Mouse (Mus musculus) thymus, postnatal 14 days (tissue): ENCODE results near the gene Zdhhc23.

Experiments
- DNase-seq: peaks from one replicate; pipeline ENCODE4 v3.0.0; 2021

Zdhhc23 gene

GRCm38 (mm10) chr16:43979328-43980109 lies at the start of gene Zdhhc23:
Zdhhc23 (minus strand) TSS chr16:43979791.
- DNase-seq = peak; percentile 77

DNA sequence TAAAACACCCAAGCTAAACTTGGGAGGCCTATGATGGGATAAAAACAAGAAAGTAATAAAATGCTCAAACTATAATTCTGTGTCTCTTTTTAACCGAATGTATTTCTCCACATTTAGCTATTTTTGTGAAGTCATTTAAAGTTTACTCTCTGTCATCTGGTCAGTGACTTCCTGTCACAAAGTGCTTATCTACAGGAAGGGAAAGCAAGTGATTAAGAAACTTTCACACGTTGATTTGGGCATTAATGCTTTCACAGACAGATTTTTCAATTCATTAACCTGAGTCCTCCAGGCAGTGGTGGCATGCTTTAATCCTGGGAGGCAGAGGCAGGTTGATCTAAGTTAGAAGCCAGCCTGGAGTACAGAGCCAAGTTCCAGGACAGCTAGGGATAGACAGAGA lies 49.7 kb upstream of the Zdhhc23 start:
- no peak for DNase-seq

GRCm38 (mm10) chr16:44026822-44027221 lies 47.2 kb upstream of the Zdhhc23 start:
- DNase-seq = no peak

DNA sequence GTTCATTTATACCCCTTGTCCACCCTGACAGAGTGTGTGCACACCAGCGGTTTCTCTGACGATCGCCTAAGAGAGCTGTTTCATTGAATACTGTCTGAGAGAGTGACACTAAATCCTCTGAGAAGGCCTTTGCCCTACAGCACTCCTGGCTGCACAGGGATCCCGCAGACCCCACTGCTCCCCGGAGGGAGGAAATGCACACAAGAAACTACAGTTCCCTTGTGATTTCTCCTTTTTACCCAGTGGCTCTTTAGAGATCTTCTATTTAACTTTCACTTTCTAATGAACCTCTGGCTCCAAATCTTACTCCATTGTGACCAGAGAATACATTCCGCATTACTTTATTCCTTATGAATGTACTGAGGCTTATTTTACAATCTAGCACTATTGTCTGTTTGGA lies 46.6 kb upstream of the Zdhhc23 start:
- DNase-seq = no peak

- DNase-seq = no peak
Measured at GRCm38 (mm10) chr16:44018986-44019548, 39.5 kb upstream of the Zdhhc23 start.

- DNase-seq = no peak
Measured at GRCm38 (mm10) chr16:44018372-44018771, 38.8 kb upstream of the Zdhhc23 start.

- DNase-seq = no peak
Measured at GRCm38 (mm10) chr16:44017707-44018106, 38.1 kb upstream of the Zdhhc23 start.

DNA sequence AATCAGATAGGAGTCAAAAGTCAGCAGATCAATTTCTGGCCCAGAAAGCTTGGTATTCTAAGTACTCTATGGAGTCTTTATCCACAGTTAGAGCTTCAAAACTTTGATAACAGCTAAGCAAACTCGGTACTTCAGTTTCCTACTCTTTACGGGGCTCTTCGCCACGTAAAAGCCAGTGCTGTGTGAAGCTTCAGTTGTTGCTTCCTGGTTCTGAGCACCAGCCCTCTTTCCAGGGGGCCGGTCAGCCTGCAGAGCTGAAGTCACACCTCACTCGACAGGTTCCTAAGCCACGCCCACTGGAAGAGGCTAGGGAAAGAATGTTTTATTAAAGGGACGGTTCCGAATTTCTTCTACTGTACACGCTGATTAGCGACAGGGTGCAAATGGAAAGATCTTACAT lies 36.6 kb upstream of the Zdhhc23 start:
- peak; percentile 49 for DNase-seq

DNA sequence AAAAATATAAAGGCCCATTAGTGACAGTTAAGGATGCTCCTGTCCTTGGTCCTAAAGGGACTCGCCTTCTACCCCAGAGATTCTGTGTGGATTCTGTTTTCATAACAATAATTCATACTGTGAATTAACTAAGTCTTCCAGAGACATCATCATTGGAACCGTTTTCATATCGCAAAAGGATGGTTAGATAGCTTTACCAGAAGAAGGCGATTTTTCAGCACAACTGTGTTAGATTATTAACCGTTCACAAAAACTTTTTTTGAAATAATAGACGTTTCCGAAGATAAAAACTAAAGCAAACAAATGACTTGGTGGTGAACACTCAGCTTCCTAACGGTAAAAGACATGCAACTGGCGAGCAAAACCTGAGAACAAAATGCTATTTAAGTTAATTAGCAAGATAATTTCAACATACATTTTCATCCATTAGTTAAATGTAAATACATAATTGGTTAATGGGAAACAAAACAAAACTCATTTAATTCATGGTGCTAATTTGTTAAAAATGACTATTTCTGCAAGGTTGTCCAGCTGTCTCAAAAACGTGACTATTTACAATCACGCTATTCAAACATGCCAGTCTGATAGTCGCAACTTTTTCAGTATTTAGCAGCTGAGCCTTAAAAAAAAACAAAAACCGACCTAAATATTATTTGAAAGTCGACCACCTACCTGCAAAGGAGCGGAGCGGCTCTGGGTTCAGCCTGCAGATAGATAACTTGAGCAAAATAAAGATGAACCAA lies 36.0 kb upstream of the Zdhhc23 start:
- DNase-seq = no peak

- DNase-seq = no peak
Measured at GRCm38 (mm10) chr16:44011010-44011409, 31.4 kb upstream of the Zdhhc23 start.

- DNase-seq = no peak
Measured at GRCm38 (mm10) chr16:44002086-44002485, 22.5 kb upstream of the Zdhhc23 start.

GRCm38 (mm10) chr16:43999541-43999940 lies 19.9 kb upstream of the Zdhhc23 start:
- DNase-seq = no peak

GRCm38 (mm10) chr16:43999111-43999510 lies 19.5 kb upstream of the Zdhhc23 start:
- DNase-seq = no peak

GRCm38 (mm10) chr16:43994623-43995022 lies 15.0 kb upstream of the Zdhhc23 start:
- no peak for DNase-seq

- DNase-seq = no peak
Measured at GRCm38 (mm10) chr16:43986299-43986698, 6.7 kb upstream of the Zdhhc23 start.

- no peak for DNase-seq
Measured at GRCm38 (mm10) chr16:43980110-43980609, 569 bp upstream of the Zdhhc23 start.

DNA sequence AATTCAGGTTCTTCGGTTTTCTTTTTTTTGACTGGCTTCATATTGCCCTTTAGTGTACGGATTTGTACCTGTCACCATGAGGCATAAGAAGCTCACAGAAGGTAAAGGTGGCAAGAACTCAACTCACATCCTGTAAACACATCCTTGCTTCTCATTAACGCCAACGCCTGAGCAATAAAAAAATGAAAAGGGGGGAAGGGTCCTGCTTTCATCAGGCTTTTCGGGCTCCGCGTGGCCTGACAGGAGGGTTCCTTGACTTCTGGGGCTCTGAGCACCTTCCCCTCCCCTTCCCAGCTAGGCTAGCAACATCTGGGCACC lies 622 bp downstream of the Zdhhc23 start:
- no peak for DNase-seq

- DNase-seq = no peak
Measured at GRCm38 (mm10) chr16:43973606-43974220, 5.9 kb downstream of the Zdhhc23 start.

- DNase-seq = no peak
Measured at GRCm38 (mm10) chr16:43973147-43973546, 6.4 kb downstream of the Zdhhc23 start.

DNA sequence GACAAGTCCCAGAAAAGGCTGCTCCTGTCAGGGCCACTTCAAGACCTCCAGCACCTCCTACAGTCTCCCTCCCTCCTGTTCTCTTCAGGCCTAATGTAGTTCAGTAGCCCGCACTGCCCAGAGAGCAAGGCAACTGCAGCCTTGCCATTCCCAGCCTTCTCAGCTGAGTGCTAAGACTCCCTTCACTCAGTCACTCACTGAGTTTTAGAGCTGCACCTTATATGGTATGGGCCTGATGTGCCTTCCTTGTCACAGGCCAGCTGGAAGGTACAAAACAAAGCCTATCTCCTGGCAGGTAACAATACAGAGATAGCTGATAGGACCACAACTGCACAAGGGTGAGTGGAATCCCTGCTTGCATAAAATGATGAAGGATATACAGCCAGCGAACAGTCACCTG lies 7.2 kb downstream of the Zdhhc23 start:
- no peak for DNase-seq

GRCm38 (mm10) chr16:43971741-43972140 lies 7.8 kb downstream of the Zdhhc23 start:
- no peak for DNase-seq

DNA sequence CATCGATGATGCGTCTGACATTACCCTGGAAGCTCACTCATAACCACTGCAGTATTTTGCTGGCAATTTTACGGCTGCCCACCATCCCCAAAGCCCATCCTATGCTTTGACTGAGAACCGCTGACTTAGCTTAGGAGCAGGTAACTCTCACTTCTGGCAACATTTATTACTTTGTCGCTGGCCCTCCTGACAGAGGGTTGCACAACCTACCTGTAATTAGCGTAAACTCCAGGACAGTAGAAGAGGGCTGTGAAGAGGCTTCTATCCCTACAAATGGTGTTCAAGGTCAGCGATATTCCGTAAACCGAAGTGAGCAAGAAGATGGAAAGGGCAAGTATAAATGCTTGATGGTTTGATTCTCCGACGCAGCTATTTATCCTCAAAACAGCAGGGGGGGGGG lies 8.4 kb downstream of the Zdhhc23 start:
- no peak for DNase-seq

DNA sequence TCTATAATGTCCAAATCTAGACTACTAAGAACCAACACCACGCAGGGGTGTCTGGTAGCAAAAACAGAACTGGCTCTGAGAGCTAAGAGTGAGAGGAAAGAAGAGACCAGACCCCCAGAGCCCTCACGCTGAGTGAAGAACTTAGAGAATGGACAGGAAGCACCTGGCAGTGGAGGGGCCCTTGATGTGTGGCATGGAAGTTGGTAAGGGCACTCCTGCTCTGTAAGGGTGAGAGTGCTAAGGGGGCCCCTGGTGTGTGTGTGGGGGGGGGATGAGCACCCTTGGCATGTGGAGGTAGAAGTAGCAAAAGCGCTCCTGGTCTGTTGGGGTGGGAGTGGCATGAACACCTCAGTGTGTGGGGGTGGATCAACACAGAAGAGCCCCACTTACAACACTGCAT lies 9.2 kb downstream of the Zdhhc23 start:
- DNase-seq = peak; percentile 66
